ENCODE assay signal across 18 mouse cellular contexts in the genomic region with DNA sequence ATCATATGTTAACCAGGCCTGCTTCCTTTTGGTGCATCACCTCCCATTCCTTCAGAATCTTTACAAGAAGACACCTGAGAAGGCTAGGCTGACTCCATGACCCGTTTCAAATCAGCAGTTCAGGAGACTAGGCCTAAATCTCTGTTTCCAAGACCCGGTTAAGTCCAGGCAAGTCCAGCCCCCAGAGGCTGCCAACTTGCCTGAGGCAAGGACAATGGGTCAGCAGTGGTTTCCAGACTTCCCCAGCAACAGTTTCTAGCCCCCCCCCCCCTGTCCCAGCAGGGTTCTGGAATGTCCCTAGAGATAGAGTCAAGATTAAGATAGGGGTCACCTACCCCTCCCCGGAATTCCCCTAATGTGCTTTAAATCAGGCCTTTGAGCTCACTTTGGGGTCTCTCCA. TPM values are rescaled to one million over a fixed set of nuclear protein-coding genes. Genes with fewer than 3 reads are reported as not detected.
"Had no signal": no experiment of that assay in that cellular context is flagged by ENCODE, and none has a peak within 500 bp of the region (broad histone marks: within the 10 kb centered on the region; RNA-seq: fewer than 3 reads in every experiment).

No protein-coding gene starts in this region.

- H3K4me1 ChIP-seq: midbrain, embryonic 13.5 days; midbrain, embryonic 15.5 days; neural tube, embryonic 12.5 days; stomach, embryonic 15.5 days had no signal

- H3K4me3 ChIP-seq: midbrain, embryonic 13.5 days; midbrain, embryonic 15.5 days; neural tube, embryonic 12.5 days; stomach, embryonic 15.5 days had no signal

- H3K4me2 ChIP-seq: lung, embryonic 14.5 days; midbrain, embryonic 11.5 days; midbrain, embryonic 13.5 days; midbrain, embryonic 15.5 days; neural tube, embryonic 12.5 days; stomach, embryonic 15.5 days had no signal

- H3K36me3 ChIP-seq: midbrain, embryonic 13.5 days; midbrain, embryonic 15.5 days; neural tube, embryonic 12.5 days; stomach, embryonic 15.5 days had no signal

- ATAC-seq: midbrain, embryonic 13.5 days; midbrain, embryonic 15.5 days had no signal

- H3K9me3 ChIP-seq: midbrain, embryonic 13.5 days; midbrain, embryonic 15.5 days; neural tube, embryonic 12.5 days; stomach, embryonic 15.5 days had no signal

- H3K9ac ChIP-seq: lung, embryonic 14.5 days; midbrain, embryonic 13.5 days; midbrain, embryonic 15.5 days; neural tube, embryonic 12.5 days; stomach, embryonic 15.5 days had no signal

- H3K27me3 ChIP-seq: midbrain, embryonic 13.5 days; midbrain, embryonic 15.5 days; neural tube, embryonic 12.5 days; stomach, embryonic 15.5 days had no signal

- DNase-seq: lung, adult 18-20 months; lung, embryonic 14.5 days; lung, postnatal 10 days; lung, postnatal 4 days; right cerebral cortex, postnatal 14 days; thymus, adult 2 months; thymus, postnatal 25 days; thymus, postnatal 4 days had no signal

- H3K27ac ChIP-seq: midbrain, embryonic 13.5 days; midbrain, embryonic 15.5 days; neural tube, embryonic 12.5 days; stomach, embryonic 15.5 days; stomach, postnatal 0 days had no signal

RNA-seq across cellular contexts. Expression of a gene that starts 22.8 kb away (rescaled TPM):
- total RNA-seq: megakaryocyte, adult 5-6 weeks; midbrain, postnatal 0 days; monocyte, adult 5-6 weeks; neutrophil, adult 5-6 weeks had no signal
- polyA plus RNA-seq: neural tube, embryonic 12.5 days had no signal
